Mouse (Mus musculus): Measurements from ENCODE around the gene Il17c.

- TF ChIP-seq POLR2A (IDR thresholded peaks at IDR 0.05; ENCODE audit: insufficient read depth, low read depth, low read length), result no peak
- no peak for TF ChIP-seq CTCF (IDR thresholded peaks at IDR 0.05; ENCODE audit: insufficient read depth, low read depth, low read length)
Observed at GRCm38 (mm10) chr8:122375320-122375719, 46.5 kb upstream of the Il17c start.
